In genomic region chr5:85485733-85486322, GRCm38 (mm10) we compare ENCODE assay signal across 30 mouse cellular contexts.
DNase-seq lines count a peak whose midpoint lies in the region; ATAC-seq and TF ChIP-seq lines count a peak whose summit lies in the region.
"Had no signal": no experiment of that assay in that cellular context is flagged by ENCODE, and none has a peak within 500 bp of the region (broad histone marks: within the 10 kb centered on the region; RNA-seq: fewer than 3 reads in every experiment).

No protein-coding gene starts in this region.

- no peak for TF ChIP-seq POLR2A in cerebellum, adult 2 months (IDR thresholded peaks at IDR 0.05; ENCODE audit: borderline replicate concordance, insufficient read depth, low read length)
- TF ChIP-seq POLR2A in kidney, adult 2 months (IDR thresholded peaks at IDR 0.05; ENCODE audit: low read depth, low read length): no peak

- H3K27ac ChIP-seq in cerebellum, adult 2 months (ENCODE audit: insufficient read depth, low read length): no peak overlapping the region
- no peak overlapping the region for H3K27ac ChIP-seq in forebrain, embryonic 12.5 days
- no peak overlapping the region for H3K27ac ChIP-seq in forebrain, embryonic 10.5 days
- no peak overlapping the region for H3K27ac ChIP-seq in hindbrain, postnatal 0 days
- no peak overlapping the region for H3K27ac ChIP-seq in hindbrain, embryonic 11.5 days (ENCODE audit: low read depth, low read length)
- H3K27ac ChIP-seq in forebrain, postnatal 0 days (ENCODE audit: low read depth, low read length): no peak overlapping the region
- no peak overlapping the region for H3K27ac ChIP-seq in kidney, adult 2 months (ENCODE audit: insufficient read depth, low read depth, low read length)
- H3K27ac ChIP-seq: embryonic facial prominence, embryonic 10.5 days; embryonic facial prominence, embryonic 15.5 days; gastrocnemius, adult 2 months; kidney, embryonic 15.5 days; limb, embryonic 13.5 days; lung, embryonic 15.5 days; neural tube, embryonic 13.5 days had no signal

- no peak overlapping the region for H3K4me3 ChIP-seq in cerebellum, adult 2 months (replicated peaks; ENCODE audit: insufficient read depth, low read depth, low read length)
- no peak overlapping the region for H3K4me3 ChIP-seq in forebrain, embryonic 12.5 days (replicated peaks)
- H3K4me3 ChIP-seq in forebrain, embryonic 10.5 days: no peak overlapping the region
- no peak overlapping the region for H3K4me3 ChIP-seq in hindbrain, postnatal 0 days (ENCODE audit: low read length)
- H3K4me3 ChIP-seq in hindbrain, embryonic 11.5 days (ENCODE audit: low read depth, low read length): no peak overlapping the region
- H3K4me3 ChIP-seq in forebrain, postnatal 0 days (ENCODE audit: low read depth, low read length): no peak overlapping the region
- no peak overlapping the region for H3K4me3 ChIP-seq in kidney, adult 2 months (ENCODE audit: insufficient read depth, low read depth, low read length)
- H3K4me3 ChIP-seq: embryonic facial prominence, embryonic 10.5 days; embryonic facial prominence, embryonic 15.5 days; gastrocnemius, adult 2 months; kidney, embryonic 15.5 days; limb, embryonic 13.5 days; lung, embryonic 15.5 days; neural tube, embryonic 13.5 days had no signal

- H3K4me2 ChIP-seq in forebrain, embryonic 12.5 days: no peak overlapping the region
- H3K4me2 ChIP-seq in hindbrain, postnatal 0 days (ENCODE audit: low read depth, low read length): no peak overlapping the region
- no peak overlapping the region for H3K4me2 ChIP-seq in hindbrain, embryonic 11.5 days (replicated peaks; ENCODE audit: low read depth, low read length)
- no peak overlapping the region for H3K4me2 ChIP-seq in forebrain, postnatal 0 days (ENCODE audit: low read depth)
- H3K4me2 ChIP-seq: embryonic facial prominence, embryonic 15.5 days; heart, embryonic 11.5 days; kidney, embryonic 15.5 days; limb, embryonic 13.5 days; liver, embryonic 11.5 days; lung, embryonic 15.5 days; midbrain, embryonic 11.5 days; neural tube, embryonic 13.5 days had no signal

- H3K9me3 ChIP-seq in forebrain, embryonic 12.5 days: no peaks in the 10 kb centered on the region
- H3K9me3 ChIP-seq in forebrain, embryonic 10.5 days: no peaks in the 10 kb centered on the region
- no peaks in the 10 kb centered on the region for H3K9me3 ChIP-seq in hindbrain, postnatal 0 days (ENCODE audit: low read length)
- no peaks in the 10 kb centered on the region for H3K9me3 ChIP-seq in hindbrain, embryonic 11.5 days (ENCODE audit: control insufficient read depth, low read length)
- no peaks in the 10 kb centered on the region for H3K9me3 ChIP-seq in forebrain, postnatal 0 days (ENCODE audit: low read length)
- H3K9me3 ChIP-seq: embryonic facial prominence, embryonic 10.5 days; embryonic facial prominence, embryonic 15.5 days; kidney, embryonic 15.5 days; limb, embryonic 13.5 days; lung, embryonic 15.5 days; neural tube, embryonic 13.5 days had no signal

- peak; percentile 18 to 63 for DNase-seq in cerebellum, adult 2 months
- DNase-seq in cerebellum, adult 18-20 months: no peak
- no peak for DNase-seq in forebrain, embryonic 10.5 days (ENCODE audit: extremely low spot score, low spot score)
- DNase-seq in hindbrain, postnatal 0 days (ENCODE audit: low spot score): peak; percentile 71
- no peak for DNase-seq in hindbrain, embryonic 11.5 days (ENCODE audit: low spot score)
- DNase-seq in forebrain, postnatal 0 days: peak; percentile 24
- no peak for DNase-seq in kidney, adult 2 months
- DNase-seq: adrenal gland, adult 2 months; gastrocnemius, adult 2 months; gastrocnemius, postnatal 36 days; heart, adult 18-20 months; heart, postnatal 36 days; kidney, adult 11 months; kidney, postnatal 25 days; right cerebral cortex, postnatal 4 days; thymus, adult 2 months; thymus, postnatal 36 days had no signal

- H3K36me3 ChIP-seq in forebrain, embryonic 12.5 days (replicated peaks): no peaks in the 10 kb centered on the region
- H3K36me3 ChIP-seq in forebrain, embryonic 10.5 days (replicated peaks): no peaks in the 10 kb centered on the region
- no peaks in the 10 kb centered on the region for H3K36me3 ChIP-seq in hindbrain, postnatal 0 days (ENCODE audit: insufficient read depth, low read length)
- no peaks in the 10 kb centered on the region for H3K36me3 ChIP-seq in hindbrain, embryonic 11.5 days (ENCODE audit: control insufficient read depth, insufficient read depth, low read length)
- H3K36me3 ChIP-seq in forebrain, postnatal 0 days (ENCODE audit: insufficient read depth): no peaks in the 10 kb centered on the region
- no peaks in the 10 kb centered on the region for H3K36me3 ChIP-seq in kidney, adult 2 months (ENCODE audit: control insufficient read depth, insufficient read depth, low read length)
- H3K36me3 ChIP-seq: embryonic facial prominence, embryonic 10.5 days; embryonic facial prominence, embryonic 15.5 days; kidney, embryonic 15.5 days; limb, embryonic 13.5 days; lung, embryonic 15.5 days; neural tube, embryonic 13.5 days had no signal

- no peaks in the 10 kb centered on the region for H3K4me1 ChIP-seq in cerebellum, adult 2 months (ENCODE audit: control insufficient read depth, insufficient read depth, low read length)
- H3K4me1 ChIP-seq in forebrain, embryonic 12.5 days: no peaks in the 10 kb centered on the region
- H3K4me1 ChIP-seq in forebrain, embryonic 10.5 days: no peaks in the 10 kb centered on the region
- no peaks in the 10 kb centered on the region for H3K4me1 ChIP-seq in hindbrain, postnatal 0 days (ENCODE audit: insufficient read depth, low read length)
- H3K4me1 ChIP-seq in hindbrain, embryonic 11.5 days (replicated peaks; ENCODE audit: control insufficient read depth, insufficient read depth, low read length): no peaks in the 10 kb centered on the region
- no peaks in the 10 kb centered on the region for H3K4me1 ChIP-seq in forebrain, postnatal 0 days (ENCODE audit: insufficient read depth)
- no peaks in the 10 kb centered on the region for H3K4me1 ChIP-seq in kidney, adult 2 months (ENCODE audit: control insufficient read depth, insufficient read depth, low read length)
- H3K4me1 ChIP-seq: embryonic facial prominence, embryonic 10.5 days; embryonic facial prominence, embryonic 15.5 days; kidney, embryonic 15.5 days; limb, embryonic 13.5 days; lung, embryonic 15.5 days; neural tube, embryonic 13.5 days had no signal

- no peak for TF ChIP-seq CTCF in cerebellum, adult 2 months (IDR thresholded peaks at IDR 0.05; ENCODE audit: borderline replicate concordance, insufficient read depth, low read depth, low read length)
- TF ChIP-seq CTCF in hindbrain, postnatal 0 days (IDR thresholded peaks at IDR 0.05; ENCODE audit: low read depth): no peak
- TF ChIP-seq CTCF in forebrain, postnatal 0 days (IDR thresholded peaks at IDR 0.05; ENCODE audit: low read depth): no peak
- no peak for TF ChIP-seq CTCF in kidney, adult 2 months (conservative IDR thresholded peaks at IDR 0.05; ENCODE audit: insufficient read depth, insufficient read length, low read depth, low read length)

- 11% methylated on average over 2 of the region's 2 CpGs for WGBS in cerebellum, adult 2 months
- WGBS in forebrain, embryonic 12.5 days: 72% methylated on average over 2 of the region's 2 CpGs
- 88% methylated on average over 2 of the region's 2 CpGs for WGBS in forebrain, embryonic 10.5 days
- 63% methylated on average over 2 of the region's 2 CpGs for WGBS in hindbrain, postnatal 0 days
- 88% methylated on average over 2 of the region's 2 CpGs for WGBS in hindbrain, embryonic 11.5 days
- 42% methylated on average over 2 of the region's 2 CpGs for WGBS in forebrain, postnatal 0 days
- WGBS in kidney, adult 2 months: 83% methylated on average over 2 of the region's 2 CpGs

- H3K27me3 ChIP-seq in cerebellum, adult 2 months (ENCODE audit: control insufficient read depth, insufficient read depth, low read length): no peaks in the 10 kb centered on the region
- H3K27me3 ChIP-seq in forebrain, embryonic 12.5 days: no peaks in the 10 kb centered on the region
- no peaks in the 10 kb centered on the region for H3K27me3 ChIP-seq in forebrain, embryonic 10.5 days (ENCODE audit: poor library complexity, severe bottlenecking)
- no peaks in the 10 kb centered on the region for H3K27me3 ChIP-seq in hindbrain, postnatal 0 days (ENCODE audit: insufficient read depth, low read length)
- H3K27me3 ChIP-seq in hindbrain, embryonic 11.5 days (ENCODE audit: control insufficient read depth, insufficient read depth, low read length): no peaks in the 10 kb centered on the region
- H3K27me3 ChIP-seq in forebrain, postnatal 0 days (ENCODE audit: insufficient read depth, low read length): no peaks in the 10 kb centered on the region
- H3K27me3 ChIP-seq in kidney, adult 2 months (replicated peaks; ENCODE audit: control insufficient read depth, insufficient read depth, low read length): no peaks in the 10 kb centered on the region
- H3K27me3 ChIP-seq: CH12.LX; embryonic facial prominence, embryonic 15.5 days; kidney, embryonic 15.5 days; limb, embryonic 13.5 days; lung, embryonic 15.5 days; neural tube, embryonic 13.5 days had no signal

- H3K9ac ChIP-seq in forebrain, embryonic 12.5 days: no peak overlapping the region
- no peak overlapping the region for H3K9ac ChIP-seq in hindbrain, postnatal 0 days (replicated peaks; ENCODE audit: low read length)
- no peak overlapping the region for H3K9ac ChIP-seq in hindbrain, embryonic 11.5 days (ENCODE audit: low read depth, low read length)
- no peak overlapping the region for H3K9ac ChIP-seq in forebrain, postnatal 0 days
- H3K9ac ChIP-seq: embryonic facial prominence, embryonic 15.5 days; kidney, embryonic 15.5 days; limb, embryonic 13.5 days; lung, embryonic 15.5 days; neural tube, embryonic 13.5 days had no signal

- ATAC-seq in forebrain, embryonic 12.5 days (ENCODE audit: low FRiP score): 0 out of 2 replicates have a peak, but pooled peaks have one; percentile 53
- peak; percentile 70 for ATAC-seq in hindbrain, postnatal 0 days
- no peak for ATAC-seq in hindbrain, embryonic 11.5 days (ENCODE audit: low FRiP score)
- ATAC-seq in forebrain, postnatal 0 days: no peak
- ATAC-seq: activated CD4-positive, CD25-positive, alpha-beta regulatory T cell, adult 4 months; inflammation-experienced regulatory T-cells, adult 6 months had no signal

Comparison
In these comparisons a context has a peak if more than half of its experiments do, and no peak if none do; other contexts are left out.
1. DNase-seq: peak in cerebellum, adult 2 months (2 of 2), hindbrain, postnatal 0 days (single experiment) and forebrain, postnatal 0 days (single experiment); none in cerebellum, adult 18-20 months (0 of 2), forebrain, embryonic 10.5 days (single experiment), hindbrain, embryonic 11.5 days (single experiment) and kidney, adult 2 months (single experiment).
2. ATAC-seq: peak in forebrain, embryonic 12.5 days (single experiment) and hindbrain, postnatal 0 days (single experiment); none in hindbrain, embryonic 11.5 days (single experiment) and forebrain, postnatal 0 days (single experiment).